Mouse (Mus musculus) small intestine, adult 2 months (tissue): ENCODE results near the gene Morn4. TPM values are rescaled to one million over a fixed set of nuclear protein-coding genes. Genes with fewer than 3 reads are reported as not detected.

ENCODE experiments used
- H3K27ac ChIP-seq: fragments of 200-500 bp; 2 replicates; pipeline ENCODE4 v1.5.1; 2012; ENCODE audit warnings: low read depth, low read length, control low read depth, inconsistent platforms; ENCODE audit not compliant: insufficient read depth
- H3K27me3 ChIP-seq: fragments of 200-500 bp; 2 replicates; pipeline ENCODE4 v1.6.1; 2012; ENCODE audit warnings: mild to moderate bottlenecking, moderate library complexity, low read length, inconsistent platforms; ENCODE audit not compliant: control insufficient read depth, insufficient read depth
- H3K36me3 ChIP-seq: fragments of 200-500 bp; 2 replicates; pipeline ENCODE4 v1.6.1; 2012; ENCODE audit warnings: mild to moderate bottlenecking, low read length, control low read depth, inconsistent platforms; ENCODE audit not compliant: control insufficient read depth, insufficient read depth
- H3K4me1 ChIP-seq: fragments of 200-500 bp; 2 replicates; pipeline ENCODE4 v1.6.1; 2012; ENCODE audit warnings: low read length, inconsistent platforms, mixed read lengths; ENCODE audit not compliant: control insufficient read depth, insufficient read depth, insufficient read length
- H3K4me3 ChIP-seq: fragments of 200-500 bp; 2 replicates; pipeline ENCODE4 v1.5.1; 2012; ENCODE audit warnings: low read depth, mild to moderate bottlenecking, control low read depth, inconsistent platforms, low read length, moderate library complexity
- CTCF ChIP-seq: fragments of 200-500 bp; IDR thresholded peaks from 2 replicates; pipeline ENCODE4 v1.5.1; 2012; ENCODE audit warnings: low read depth, mild to moderate bottlenecking, control low read depth, inconsistent platforms, low read length, moderate library complexity, mixed read lengths; ENCODE audit not compliant: insufficient replicate concordance, insufficient read length; ENCODE audit errors: extremely low read depth
- POLR2A ChIP-seq: fragments of 200-500 bp; IDR thresholded peaks from 2 replicates; pipeline ENCODE4 v1.6.1; 2012; ENCODE audit warnings: low read depth, mild to moderate bottlenecking, control low read depth, inconsistent platforms, low read length, moderate library complexity
- WGBS: fragments of 180-500 bp; shearing (Covaris S2); methylation state at CpG from one replicate; pipeline ENCODE4 v1.1.7; 2018; 5-methylcytosine and 5-hydroxymethylcytosine counted together
- polyA plus RNA-seq: library from polyadenylated mRNA; depleted of rRNA; stranded (reverse); fragments of >200 nt; gene quantifications from 2 replicates; pipeline ENCODE4 v1.2.3, GENCODE M21; 2012; rRNA removed

The Morn4 gene
- polyA plus RNA-seq, 1 experiment = 1.4 TPM

DNA sequence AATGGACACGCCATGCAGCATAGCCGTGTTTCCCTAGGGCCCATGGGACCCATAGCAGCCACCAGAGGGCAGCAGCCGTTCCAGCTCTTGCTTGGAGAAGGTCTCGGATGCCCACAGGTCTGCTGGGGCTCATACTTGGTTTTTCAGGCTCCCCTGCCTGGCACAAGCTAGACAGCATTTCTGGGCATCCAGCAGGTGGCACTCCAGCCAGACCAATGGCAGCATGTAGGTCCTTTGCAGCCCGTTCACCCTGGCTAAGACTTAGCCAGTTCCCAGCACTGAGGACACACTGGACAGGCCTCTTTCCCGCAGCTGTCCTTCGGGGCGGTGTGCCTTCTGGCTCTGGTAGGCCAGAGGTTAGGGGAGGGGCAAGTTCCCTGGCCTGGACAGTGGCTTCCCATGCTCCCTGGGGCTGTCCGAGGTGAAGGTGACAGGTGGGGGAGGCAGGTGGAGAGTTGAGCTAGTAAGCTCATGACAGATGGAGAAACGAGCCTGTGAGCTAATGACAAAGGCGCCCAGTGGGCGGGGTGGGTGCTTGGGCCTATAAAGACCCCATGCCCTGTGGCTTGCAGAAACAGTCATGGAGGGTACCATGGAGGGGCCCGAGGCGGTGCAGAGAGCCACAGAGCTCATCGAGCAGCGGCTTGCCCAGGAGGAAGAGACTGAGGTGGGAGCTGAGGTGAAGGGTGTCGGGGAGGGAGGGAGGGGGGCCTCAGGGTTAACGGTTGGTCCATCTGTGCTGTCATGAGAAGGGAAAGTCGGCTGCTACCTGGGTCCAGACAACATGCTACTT is 50.5 kb downstream of the Morn4 start, which contains the start of gene Ankrd2:
TSS of gene Ankrd2 (plus strand) at position 545 of the 793 bp plus-strand sequence.
- no peak within 1 kb of the TSS for H3K27ac ChIP-seq
- no peaks in the 10 kb centered on the region; the same call in 1 of the 2 replicates for H3K4me1 ChIP-seq
- no peak within 1 kb of the TSS for H3K4me3 ChIP-seq
- TF ChIP-seq POLR2A = peak; percentile 29; the same call in 1 of the 2 replicates
- peak; percentile 88 for TF ChIP-seq CTCF
- H3K27me3 ChIP-seq = no peaks in the 10 kb centered on the region
- WGBS = 61% methylated on average over 19 of the region's 19 CpGs
- peaks cover 4% of the 10 kb centered on the region; the same call in 1 of the 2 replicates for H3K36me3 ChIP-seq

DNA sequence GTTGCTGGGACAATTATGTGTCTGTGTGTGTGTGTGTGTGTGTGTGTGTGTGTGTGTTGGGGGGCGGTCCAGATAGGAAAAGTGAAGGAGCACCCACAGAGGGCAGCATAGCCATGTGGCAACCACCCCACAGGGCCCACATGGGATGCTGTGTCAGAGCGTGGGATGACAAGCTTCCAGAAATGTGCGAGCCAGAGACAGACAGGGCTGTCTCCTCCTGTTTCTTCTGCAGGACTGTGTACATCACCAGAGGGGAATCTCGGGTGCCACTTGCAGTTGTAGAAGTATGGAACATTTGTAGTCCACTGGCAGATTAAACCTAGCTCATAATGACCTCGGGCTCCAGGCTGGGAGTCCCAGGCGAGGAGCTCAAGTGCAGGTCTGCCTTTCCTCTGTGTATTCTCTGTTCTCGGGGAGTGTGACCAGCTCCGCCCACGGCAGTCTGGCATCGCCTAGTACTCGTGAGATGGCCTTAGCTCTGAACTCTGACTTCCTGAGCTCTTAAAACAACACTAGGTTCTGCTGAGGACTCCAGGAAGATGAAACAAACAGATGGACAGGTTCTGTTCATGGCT is 51.2 kb downstream of the Morn4 start:
- Histone ChIP-seq H3K27me3 (no peaks in the 10 kb centered on the region), H3K4me1 (no peaks in the 10 kb centered on the region; the same call in 1 of the 2 replicates), H3K4me3 (no peak overlapping the region), H3K27ac (no peak overlapping the region), H3K36me3 (peaks cover 4% of the 10 kb centered on the region; the same call in 1 of the 2 replicates)
- TF ChIP-seq CTCF (no peak), POLR2A (no peak)
- 58% methylated on average over 11 of the region's 11 CpGs for WGBS

DNA sequence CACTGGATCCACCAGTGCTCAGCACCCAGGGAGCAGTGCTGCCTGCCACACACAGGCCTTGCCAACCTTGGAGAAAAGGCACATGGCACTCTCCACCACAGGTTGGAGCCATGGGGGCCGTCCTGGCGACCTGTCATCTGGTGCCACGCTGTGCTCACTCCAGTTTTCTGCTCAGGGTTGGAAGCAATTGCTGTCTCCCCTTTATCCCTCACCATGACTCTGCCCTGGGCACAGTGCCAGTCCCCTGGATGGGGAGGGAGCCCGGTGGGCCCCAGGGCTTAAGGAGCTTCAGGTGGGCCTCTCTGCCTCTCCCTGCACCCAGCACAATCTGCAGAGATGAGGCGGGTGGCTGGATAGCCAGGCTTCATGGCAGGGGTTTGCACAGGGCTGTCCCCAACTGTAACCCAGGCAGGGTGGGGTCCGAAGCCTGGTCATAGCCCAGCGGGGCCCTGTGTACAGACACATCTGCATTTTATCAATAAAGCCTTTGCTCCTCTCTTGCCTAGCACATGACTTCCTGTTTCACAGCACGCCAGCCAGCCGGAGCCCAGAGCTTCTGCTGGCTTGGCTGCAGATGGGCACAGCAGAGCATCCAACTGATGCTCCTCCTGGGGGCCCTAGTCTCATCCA is 51.9 kb downstream of the Morn4 start:
- Histone ChIP-seq H3K36me3 (peaks cover 4% of the 10 kb centered on the region; the same call in 1 of the 2 replicates), H3K27ac (no peak overlapping the region), H3K4me1 (no peaks in the 10 kb centered on the region; the same call in 1 of the 2 replicates), H3K27me3 (no peaks in the 10 kb centered on the region), H3K4me3 (no peak overlapping the region)
- TF ChIP-seq POLR2A = no peak
- TF ChIP-seq CTCF = no peak
- WGBS = 80% methylated on average over 9 of the region's 9 CpGs

DNA sequence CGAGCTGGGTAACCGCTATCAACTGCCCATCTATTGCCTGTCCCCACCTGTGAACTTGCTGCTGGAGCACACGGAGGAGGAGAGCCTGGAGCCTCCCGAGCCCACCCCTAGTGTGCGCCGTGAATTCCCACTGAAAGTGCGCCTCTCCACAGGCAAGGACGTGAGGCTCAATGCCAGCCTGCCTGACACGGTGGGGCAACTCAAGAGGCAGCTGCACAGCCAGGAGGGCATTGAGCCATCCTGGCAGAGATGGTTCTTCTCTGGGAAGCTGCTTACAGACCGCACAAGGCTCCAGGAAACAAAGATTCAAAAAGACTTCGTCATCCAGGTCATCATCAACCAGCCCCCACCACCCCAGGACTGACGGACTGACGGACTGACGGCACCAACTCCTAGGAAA is 52.5 kb downstream of the Morn4 start:
- 93% methylated on average over 14 of the region's 14 CpGs for WGBS
- Histone ChIP-seq H3K27me3 (no peaks in the 10 kb centered on the region), H3K36me3 (peaks cover 4% of the 10 kb centered on the region; the same call in 1 of the 2 replicates), H3K27ac (no peak overlapping the region), H3K4me3 (no peak overlapping the region), H3K4me1 (no peaks in the 10 kb centered on the region; the same call in 1 of the 2 replicates)
- no peak for TF ChIP-seq POLR2A
- TF ChIP-seq CTCF = no peak

DNA sequence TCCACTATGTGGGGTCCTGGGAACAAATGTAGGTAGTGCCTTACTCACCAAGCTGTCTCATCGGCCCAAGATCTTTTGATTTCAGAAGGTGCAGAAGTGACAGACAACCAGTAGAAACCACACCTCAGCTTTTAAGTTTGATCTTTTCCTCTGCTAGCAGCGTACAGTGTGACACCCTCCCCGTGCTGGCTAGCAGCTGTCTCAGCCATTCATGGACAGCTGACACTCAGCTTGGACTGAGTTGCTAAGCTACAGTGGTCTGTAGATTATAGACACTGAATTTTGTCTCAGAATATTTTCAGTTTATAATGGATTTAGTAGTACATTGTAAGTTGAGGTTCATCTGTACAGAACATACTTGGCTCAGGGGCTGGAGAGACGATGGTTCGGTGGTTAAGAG is 55.0 kb downstream of the Morn4 start:
- 86% methylated on average over 5 of the region's 5 CpGs for WGBS
- peaks cover 4% of the 10 kb centered on the region; the same call in 1 of the 2 replicates for H3K36me3 ChIP-seq
- H3K27ac ChIP-seq = no peak overlapping the region
- no peaks in the 10 kb centered on the region for H3K27me3 ChIP-seq
- H3K4me3 ChIP-seq = no peak overlapping the region
- TF ChIP-seq POLR2A (no peak), CTCF (no peak)
- H3K4me1 ChIP-seq = no peaks in the 10 kb centered on the region; the same call in 1 of the 2 replicates

DNA sequence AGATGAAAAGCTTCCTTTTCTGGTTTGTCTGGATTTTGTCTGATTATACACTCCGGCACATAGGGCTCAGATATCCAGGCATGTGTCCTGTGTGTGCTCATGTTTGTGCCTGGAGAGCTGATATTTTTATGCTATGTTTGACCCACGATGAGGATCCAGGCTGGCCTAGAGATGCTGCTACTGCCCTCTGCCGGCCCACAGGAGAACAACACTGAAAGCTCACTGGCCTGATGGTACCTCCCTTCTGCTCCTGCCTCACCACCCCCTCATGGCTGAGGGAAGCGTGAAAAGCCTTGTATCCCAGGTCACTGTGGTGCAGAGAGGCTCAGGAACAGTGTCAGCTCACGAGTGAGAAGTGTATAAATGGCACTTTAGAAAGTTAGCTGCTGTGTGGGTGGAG is 60.0 kb downstream of the Morn4 start:
- Histone ChIP-seq H3K27ac (no peak overlapping the region), H3K4me3 (no peak overlapping the region), H3K4me1 (no peaks in the 10 kb centered on the region; the same call in 1 of the 2 replicates), H3K36me3 (no peaks in the 10 kb centered on the region), H3K27me3 (no peaks in the 10 kb centered on the region)
- TF ChIP-seq POLR2A (no peak), CTCF (peak; percentile 94)
- 5% methylated on average over 5 of the region's 5 CpGs for WGBS

Other genes starting within 250 kb of the Morn4 start
- gene Frat2, start 238.2 kb downstream of the Morn4 start, polyA plus RNA-seq = 13.7 and 62.2 TPM in 2 replicates
- gene Rrp12, start 190.2 kb downstream of the Morn4 start, polyA plus RNA-seq = 2.4 and 3.0 TPM in 2 replicates
- 159 and 216 TPM in 2 replicates for gene Pgam1, start 174.4 kb downstream of the Morn4 start, polyA plus RNA-seq
- gene Exosc1, start 152.9 kb downstream of the Morn4 start, polyA plus RNA-seq = 4.7 and 5.9 TPM in 2 replicates
- 27.5 and 42.0 TPM in 2 replicates for gene Zdhhc16, start 152.9 kb downstream of the Morn4 start, polyA plus RNA-seq
- 17.4 and 33.0 TPM in 2 replicates for gene Mms19, start 105.2 kb downstream of the Morn4 start, polyA plus RNA-seq
- gene Ubtd1, start 104.6 kb downstream of the Morn4 start, polyA plus RNA-seq = 9.0 and 10.8 TPM in 2 replicates
- not detected in 2 replicates for gene Ankrd2, start 50.4 kb downstream of the Morn4 start, polyA plus RNA-seq
- 0.76 and 2.2 TPM in 2 replicates for gene Hoga1, start 40.7 kb downstream of the Morn4 start, polyA plus RNA-seq
- gene 4933411K16Rik, start 34.1 kb downstream of the Morn4 start, polyA plus RNA-seq = 0.06 TPM in 1 of 2 replicates, not detected in the other
- gene Pi4k2a, start 4.1 kb upstream of the Morn4 start, polyA plus RNA-seq = 12.8 and 33.2 TPM in 2 replicates
- 6.9 and 13.6 TPM in 2 replicates for gene Avpi1, start 42.7 kb upstream of the Morn4 start, polyA plus RNA-seq
- 38.0 and 46.4 TPM in 2 replicates for gene Marveld1, start 61.0 kb upstream of the Morn4 start, polyA plus RNA-seq
- 11.5 and 24.0 TPM in 2 replicates for gene Zfyve27, start 77.6 kb upstream of the Morn4 start, polyA plus RNA-seq
- gene Sfrp5, start 115.9 kb upstream of the Morn4 start, polyA plus RNA-seq = 7.3 and 8.3 TPM in 2 replicates
- 0.34 and 0.63 TPM in 2 replicates for gene Golga7b, start 161.2 kb upstream of the Morn4 start, polyA plus RNA-seq